Mouse (Mus musculus): ENCODE measurements at regions not wholly inside any gene's neighbourhood (a gene's known extent, or its start where the extent isn't known, plus 50 kb on each side); places are given as distances from the start of the nearest gene placed in this dataset.

- no peaks in the 10 kb centered on the region for H3K79me2 ChIP-seq (replicated peaks; ENCODE audit: control insufficient read depth, extremely low read depth, insufficient read depth, poor library complexity, severe bottlenecking)
- H3K9me3 ChIP-seq (replicated peaks; ENCODE audit: low read length): peaks cover 11% of the 10 kb centered on the region
- H3K27me3 ChIP-seq (replicated peaks): no peaks in the 10 kb centered on the region
- peak overlapping the region; percentile 99 for H3K27ac ChIP-seq (ENCODE audit: insufficient read depth, low read depth)
- H3K4me1 ChIP-seq (ENCODE audit: control insufficient read depth in 1 of 2, insufficient read depth in 2 of 2): peaks cover 37 to 74% of the 10 kb centered on the region in 2 experiments
- TF ChIP-seq MAX (IDR thresholded peaks at IDR 0.05; ENCODE audit: low read length) (peak; percentile 82), MAFK (IDR thresholded peaks at IDR 0.05; ENCODE audit: insufficient replicate concordance, low read length) (no peak), TCF12 (IDR thresholded peaks at IDR 0.05; ENCODE audit: low read depth, low read length) (peak; percentile 71), NELFE (IDR thresholded peaks at IDR 0.05; ENCODE audit: low read depth, low read length) (peak; percentile 31; the same call in 1 of the 2 replicates), E2F4 (IDR thresholded peaks at IDR 0.05; ENCODE audit: insufficient replicate concordance, low read depth, low read length) (no peak), PAX5 (IDR thresholded peaks at IDR 0.05; ENCODE audit: low read length) (no peak), ZKSCAN1 (IDR thresholded peaks at IDR 0.05; ENCODE audit: borderline replicate concordance, low read depth, low read length) (0 out of 2 replicates have a peak, but pooled peaks have one; percentile 27), IRF4 (IDR thresholded peaks at IDR 0.05; ENCODE audit: low read depth, low read length) (peak; percentile 56), EP300 (IDR thresholded peaks at IDR 0.05; ENCODE audit: low read length) (peak; percentile 78), ZNF384 (IDR thresholded peaks at IDR 0.05; ENCODE audit: low read depth, low read length) (no peak), MAZ (IDR thresholded peaks at IDR 0.05; ENCODE audit: low read depth, low read length) (no peak), MXI1 (IDR thresholded peaks at IDR 0.05; ENCODE audit: low read depth, low read length) (peak; percentile 71), KAT2A (IDR thresholded peaks at IDR 0.05; ENCODE audit: insufficient replicate concordance, low read length) (no peak), USF2 (conservative IDR thresholded peaks at IDR 0.05; ENCODE audit: low read depth, low read length) (peak; percentile 51), ZMIZ1 (IDR thresholded peaks at IDR 0.05; ENCODE audit: low read depth, low read length) (no peak; the same call in none of the 2 replicates), GABPA (IDR thresholded peaks at IDR 0.05; ENCODE audit: insufficient replicate concordance, low read depth, low read length) (no peak), BHLHE40 (IDR thresholded peaks at IDR 0.05; ENCODE audit: low read depth, low read length) (peak; percentile 98), RCOR1 (conservative IDR thresholded peaks at IDR 0.05; ENCODE audit: low read depth, low read length) (peak; percentile 53; the same call in 1 of the 2 replicates), POLR2A (IDR thresholded peaks at IDR 0.05; ENCODE audit: low read depth, low read length) (peak; percentile 58), ETS1 (conservative IDR thresholded peaks at IDR 0.05; ENCODE audit: low read depth, low read length) (peak; percentile 68), CTCF (conservative IDR thresholded peaks at IDR 0.05 in 1 of 2, IDR thresholded peaks at IDR 0.05 in 1 of 2; ENCODE audit: low read depth in 2 of 2, low read length in 2 of 2) (no peak), CHD1 (IDR thresholded peaks at IDR 0.05; ENCODE audit: low read depth, low read length) (no peak), RAD21 (IDR thresholded peaks at IDR 0.05; ENCODE audit: low read depth, low read length) (peak; percentile 10), JUN (IDR thresholded peaks at IDR 0.05; ENCODE audit: insufficient read depth, low read depth, low read length) (0 out of 2 replicates have a peak, but pooled peaks have one; percentile 14), UBTF (IDR thresholded peaks at IDR 0.05; ENCODE audit: low read depth, low read length) (no peak), ELF1 (IDR thresholded peaks at IDR 0.05; ENCODE audit: low read depth, low read length) (peak; percentile 14; the same call in 1 of the 2 replicates), MEF2A (IDR thresholded peaks at IDR 0.05; ENCODE audit: borderline replicate concordance, low read depth, low read length) (peak; percentile 98), TBP (conservative IDR thresholded peaks at IDR 0.05; ENCODE audit: low read depth, low read length) (peak; percentile 54; the same call in 1 of the 2 replicates), SMC3 (IDR thresholded peaks at IDR 0.05; ENCODE audit: low read depth, low read length) (no peak), JUND (conservative IDR thresholded peaks at IDR 0.05; ENCODE audit: low read depth, low read length) (peak; percentile 33), SIN3A (IDR thresholded peaks at IDR 0.05; ENCODE audit: low read length) (no peak; the same call in 1 of the 2 replicates), POLR2AphosphoS2 (IDR thresholded peaks at IDR 0.05; ENCODE audit: low read depth, low read length) (no peak), USF1 (IDR thresholded peaks at IDR 0.05; ENCODE audit: low read depth, low read length) (peak; percentile 65), NRF1 (IDR thresholded peaks at IDR 0.05; ENCODE audit: low read depth, low read length) (no peak), CHD2 (IDR thresholded peaks at IDR 0.05; ENCODE audit: low read length) (peak; percentile 23; the same call in 1 of the 2 replicates), MYC (IDR thresholded peaks at IDR 0.05; ENCODE audit: low read depth, low read length) (peak; percentile 89), HCFC1 (IDR thresholded peaks at IDR 0.05; ENCODE audit: low read depth, low read length) (no peak), ZC3H11A (IDR thresholded peaks at IDR 0.05; ENCODE audit: low read depth, low read length) (no peak)
- peak; percentile 93 for DNase-seq (ENCODE audit: extremely low read depth)
- peak overlapping the region in 1 of 3 experiments; percentile 33 for H3K4me3 ChIP-seq (replicated peaks in 1 of 3; ENCODE audit: low read depth in 2 of 3, low read length in 2 of 3, poor library complexity in 1 of 3)
- 0 out of 2 replicates have a peak overlapping the region, but pooled peaks have one; percentile 64 for H3K4me2 ChIP-seq (ENCODE audit: insufficient read depth, low read depth, poor library complexity, severe bottlenecking)
- H3K36me3 ChIP-seq (replicated peaks in 1 of 2; ENCODE audit: control insufficient read depth in 1 of 2, insufficient read depth in 1 of 2, low read length in 1 of 2): peaks cover 0 to 13% of the 10 kb centered on the region in 2 experiments
- H3K9ac ChIP-seq (ENCODE audit: insufficient read depth, low read depth): no peak overlapping the region
- dilution Hi-C loops (cut with MboI; ENCODE audit: extremely low pct_ligation_motif_present, extremely low pct_unique_long_range_greater_than_20kb, low sequenced_read_pairs): no loop called here
- in situ Hi-C loops (cut with MboI; ENCODE audit: low pct_ligation_motif_present, low pct_unique_long_range_greater_than_20kb, low sequenced_read_pairs): loop anchor here (25.0 kb wide), 3 partner anchors 384 to 1659 kb away; partner anchors contain the start of gene Ccdc39
These were observed 257.7 kb upstream of the Atp11b start for GRCm38 (mm10) chr3:35496027-35496824.

Measured in CH12.LX (cell line).